Mouse (Mus musculus) layer of hippocampus, postnatal 36 days (tissue): ENCODE measurements at regions not wholly inside any gene's neighbourhood (a gene's known extent, or its start where the extent isn't known, plus 50 kb on each side); places are given as distances from the start of the nearest gene placed in this dataset.

Experiments used
- DNase-seq, 2 experiments: peaks; one replicate each; pipeline ENCODE4 v3.0.0; 2022

- DNase-seq, result peak; percentile 42
Measured at GRCm38 (mm10) chr6:121560852-121561251, 74.3 kb upstream of the A2m start.

GRCm38 (mm10) chr6:121560393-121560793 lies 74.8 kb upstream of the A2m start:
- DNase-seq, result no peak

GRCm38 (mm10) chr6:121556481-121556880 lies 78.7 kb upstream of the A2m start:
- DNase-seq, result no peak

GRCm38 (mm10) chr6:121553501-121554132 lies 80.1 kb upstream of the Iqsec3 start:
- DNase-seq, result no peak

GRCm38 (mm10) chr6:121533521-121533920 lies 60.0 kb upstream of the Iqsec3 start:
- no peak for DNase-seq

GRCm38 (mm10) chr6:121532926-121533325 lies 59.4 kb upstream of the Iqsec3 start:
- peak; percentile 73 to 74 for DNase-seq

- no peak for DNase-seq
Measured at GRCm38 (mm10) chr6:121531825-121532389, 58.4 kb upstream of the Iqsec3 start.

GRCm38 (mm10) chr6:121527281-121527680 lies 53.8 kb upstream of the Iqsec3 start:
- no peak for DNase-seq

- no peak for DNase-seq
Measured at GRCm38 (mm10) chr6:121526121-121526520, 52.6 kb upstream of the Iqsec3 start.

GRCm38 (mm10) chr6:121524613-121524970 lies 51.1 kb upstream of the Iqsec3 start:
- no peak for DNase-seq

- DNase-seq, result no peak
Measured at GRCm38 (mm10) chr6:121523882-121524612, 50.6 kb upstream of the Iqsec3 start.
